Mouse (Mus musculus): ENCODE measurements around the gene Nkiras2. TPM values are rescaled to one million over a fixed set of nuclear protein-coding genes. Genes with fewer than 3 reads are reported as not detected.
"Not testable (repeated sequence)": the region's sequence is repeated elsewhere in the genome, so short reads cannot be mapped to it uniquely, and the experiment has no call there.

The Nkiras2 gene
- total RNA-seq, 1 experiment from 2014 or later: 6.9 TPM

DNA sequence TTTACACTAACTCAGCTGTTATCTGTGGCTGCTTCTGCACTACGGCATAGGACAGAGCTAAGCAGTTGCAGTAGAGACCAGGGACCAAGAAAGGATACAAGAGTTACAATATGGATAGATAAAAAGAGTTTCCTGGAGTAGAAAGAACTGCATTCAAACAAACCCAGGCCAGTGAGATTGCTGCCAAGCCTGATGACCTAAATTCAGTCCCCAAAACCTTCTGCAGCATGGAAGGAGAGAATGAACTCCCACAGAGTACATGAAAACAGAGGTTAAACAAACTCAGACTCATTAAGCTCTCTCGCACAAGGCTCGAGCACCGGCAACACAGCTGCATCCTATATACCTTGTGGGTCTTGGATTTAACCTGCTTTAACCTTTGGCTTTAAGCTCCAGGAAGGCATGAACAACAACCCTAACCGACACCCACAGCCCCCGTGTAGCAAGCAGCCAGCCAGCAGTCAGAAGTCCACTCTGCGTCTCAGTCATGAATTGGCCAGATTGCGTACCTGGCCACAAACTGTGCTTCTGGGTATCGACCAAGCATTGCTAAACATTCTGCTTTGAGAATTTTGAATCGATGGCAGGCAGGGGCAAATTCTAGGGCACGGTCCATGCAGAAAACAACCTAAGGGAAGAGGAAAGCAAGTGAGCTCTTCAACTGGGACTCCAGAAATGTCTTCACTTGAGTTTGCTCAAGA lies 26.5 kb upstream of the Nkiras2 start:
- no peak for ATAC-seq (replicated peaks in 1 of 2; ENCODE audit: insufficient read depth in 1 of 2, low FRiP score in 2 of 2, low TSS enrichment in 1 of 2, low read depth in 1 of 2, poor library complexity in 2 of 2, severe bottlenecking in 2 of 2)

DNA sequence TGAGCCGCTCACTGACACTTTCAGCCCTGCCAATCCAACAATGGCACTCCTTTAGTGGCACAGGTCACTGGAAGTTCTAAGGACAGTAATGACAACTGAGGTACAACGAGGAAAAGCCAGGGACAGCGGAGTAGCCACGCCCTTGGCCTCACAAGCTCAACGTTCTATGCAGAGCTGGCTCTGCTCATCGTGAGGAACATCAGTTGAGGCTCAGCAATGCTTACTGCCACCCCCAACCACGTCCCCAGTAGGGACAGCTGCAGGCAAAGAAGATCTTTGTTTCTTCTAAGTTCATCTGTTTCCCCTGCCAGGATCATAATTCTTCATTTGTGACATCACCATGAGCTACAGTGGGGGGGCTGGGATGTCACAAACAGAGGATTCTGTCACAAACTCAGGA lies 24.4 kb upstream of the Nkiras2 start:
- ATAC-seq (replicated peaks in 1 of 2; ENCODE audit: insufficient read depth in 1 of 2, low FRiP score in 2 of 2, low TSS enrichment in 1 of 2, low read depth in 1 of 2, poor library complexity in 2 of 2, severe bottlenecking in 2 of 2): no peak

DNA sequence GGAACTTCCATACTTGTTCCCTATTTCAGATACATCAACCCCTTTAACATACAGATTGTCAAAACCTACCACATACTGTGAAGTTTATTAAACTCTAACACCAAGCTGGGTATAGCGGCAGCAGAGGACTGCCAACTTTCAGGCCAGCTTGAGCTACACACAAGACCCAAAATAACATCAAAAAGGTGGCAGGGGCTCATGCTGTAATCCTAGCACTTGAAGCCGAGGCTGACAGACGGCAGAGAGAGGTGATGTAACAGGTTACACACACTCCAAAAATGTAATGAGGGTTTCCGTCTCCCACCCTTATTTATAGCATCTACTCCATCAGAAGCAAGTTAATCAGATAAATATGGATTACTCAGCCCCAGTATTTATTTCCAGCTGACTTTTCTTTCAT lies 23.5 kb upstream of the Nkiras2 start:
- no peak for ATAC-seq (replicated peaks in 1 of 2; ENCODE audit: insufficient read depth in 1 of 2, low FRiP score in 2 of 2, low TSS enrichment in 1 of 2, low read depth in 1 of 2, poor library complexity in 2 of 2, severe bottlenecking in 2 of 2)

DNA sequence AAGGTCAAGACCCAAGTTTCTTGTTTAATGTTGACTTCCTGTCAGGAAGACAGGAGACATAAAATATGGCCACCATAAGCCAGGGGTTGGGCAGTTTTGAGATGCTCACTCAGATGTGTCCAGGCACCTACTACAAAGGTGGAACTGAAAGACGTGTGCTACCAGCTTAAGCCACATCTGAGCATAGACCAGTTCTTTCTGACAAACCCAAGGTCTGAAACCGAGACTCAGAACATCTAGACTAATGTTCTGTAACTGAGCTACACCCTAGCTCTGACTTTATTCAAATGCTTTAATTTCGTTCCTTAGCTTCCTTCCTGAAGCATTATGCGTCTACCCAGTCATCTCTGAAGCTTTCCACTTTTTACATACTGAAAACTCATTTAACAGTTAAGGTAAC lies 21.0 kb upstream of the Nkiras2 start:
- no peak for ATAC-seq (replicated peaks in 1 of 2; ENCODE audit: insufficient read depth in 1 of 2, low FRiP score in 2 of 2, low TSS enrichment in 1 of 2, low read depth in 1 of 2, poor library complexity in 2 of 2, severe bottlenecking in 2 of 2)

DNA sequence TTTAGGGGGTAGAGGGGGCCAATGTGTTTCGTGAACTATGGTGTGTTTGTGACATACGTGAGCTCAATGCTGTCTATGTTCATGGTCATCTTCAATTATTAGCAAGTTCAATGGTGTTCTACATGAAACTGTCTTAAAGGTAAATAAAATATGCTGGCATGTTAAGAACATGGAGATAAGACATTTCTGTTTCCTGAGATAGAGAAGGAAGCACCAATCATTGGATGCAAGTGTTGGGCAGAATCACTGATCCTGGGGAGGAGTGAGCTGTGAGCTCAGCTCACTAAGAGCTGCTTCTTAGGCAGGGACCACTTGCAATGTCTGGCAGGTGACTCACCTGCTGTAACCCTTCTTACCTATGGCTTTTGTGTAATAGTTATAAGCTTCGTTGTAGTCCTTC lies 17.7 kb upstream of the Nkiras2 start:
- ATAC-seq (replicated peaks in 1 of 2; ENCODE audit: insufficient read depth in 1 of 2, low FRiP score in 2 of 2, low TSS enrichment in 1 of 2, low read depth in 1 of 2, poor library complexity in 2 of 2, severe bottlenecking in 2 of 2): no peak

DNA sequence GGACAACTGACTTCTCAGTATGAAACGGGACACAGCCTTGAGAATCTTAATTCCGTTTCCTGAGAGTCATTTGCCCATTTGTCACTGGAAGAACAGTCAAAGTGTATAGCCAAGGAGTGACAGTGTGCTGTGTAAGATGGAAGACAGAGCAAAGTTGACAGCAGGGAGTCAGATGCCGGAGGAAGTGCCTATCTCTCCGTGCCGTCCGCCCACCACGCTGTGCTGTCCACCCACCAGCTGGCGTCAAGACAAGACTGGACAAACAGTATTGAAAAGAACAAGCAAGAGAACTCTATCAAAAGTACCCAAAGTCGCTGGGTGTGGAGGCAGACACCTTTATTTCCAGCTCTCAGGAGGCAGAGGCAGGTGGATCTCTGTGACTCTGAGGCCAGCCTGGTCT lies 15.9 kb upstream of the Nkiras2 start:
- ATAC-seq (replicated peaks in 1 of 2; ENCODE audit: insufficient read depth in 1 of 2, low FRiP score in 2 of 2, low TSS enrichment in 1 of 2, low read depth in 1 of 2, poor library complexity in 2 of 2, severe bottlenecking in 2 of 2): no peak

DNA sequence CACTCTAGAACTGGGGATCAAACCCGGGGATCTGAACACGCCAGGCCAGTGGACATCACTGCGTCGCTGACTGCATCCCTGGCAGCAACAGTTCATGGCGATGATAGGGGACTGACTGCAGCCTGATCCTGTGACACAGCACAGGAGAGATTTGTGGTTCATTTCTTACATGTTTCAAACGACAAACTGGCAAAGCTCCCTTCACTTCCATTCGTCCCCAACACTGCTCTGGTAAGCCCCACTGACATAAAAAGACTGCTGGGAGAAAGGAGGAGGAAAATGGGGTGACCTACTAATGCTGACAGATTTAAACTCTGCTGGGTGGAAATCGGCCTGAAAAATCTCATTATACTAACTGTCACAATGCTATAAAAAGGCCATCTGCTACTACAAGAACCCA lies 15.2 kb upstream of the Nkiras2 start:
- no peak for ATAC-seq (replicated peaks in 1 of 2; ENCODE audit: insufficient read depth in 1 of 2, low FRiP score in 2 of 2, low TSS enrichment in 1 of 2, low read depth in 1 of 2, poor library complexity in 2 of 2, severe bottlenecking in 2 of 2)

GRCm38 (mm10) chr11:100604321-100605005 lies 14.6 kb upstream of the Nkiras2 start:
- no peak for ATAC-seq (replicated peaks in 1 of 2; ENCODE audit: insufficient read depth in 1 of 2, low FRiP score in 2 of 2, low TSS enrichment in 1 of 2, low read depth in 1 of 2, poor library complexity in 2 of 2, severe bottlenecking in 2 of 2)

GRCm38 (mm10) chr11:100605451-100605850 lies 13.6 kb upstream of the Nkiras2 start:
- ATAC-seq (replicated peaks in 1 of 2; ENCODE audit: insufficient read depth in 1 of 2, low FRiP score in 2 of 2, low TSS enrichment in 1 of 2, low read depth in 1 of 2, poor library complexity in 2 of 2, severe bottlenecking in 2 of 2): no peak

- ATAC-seq (replicated peaks in 1 of 2; ENCODE audit: insufficient read depth in 1 of 2, low FRiP score in 2 of 2, low TSS enrichment in 1 of 2, low read depth in 1 of 2, poor library complexity in 2 of 2, severe bottlenecking in 2 of 2): no peak
These were observed 11.9 kb upstream of the Nkiras2 start for GRCm38 (mm10) chr11:100607121-100607520.

GRCm38 (mm10) chr11:100608796-100609195 lies 10.2 kb upstream of the Nkiras2 start:
- peak in 1 of 2 experiments; percentile 62; a peak in 1 of 4 replicates for ATAC-seq (replicated peaks in 1 of 2; ENCODE audit: insufficient read depth in 1 of 2, low FRiP score in 2 of 2, low TSS enrichment in 1 of 2, low read depth in 1 of 2, poor library complexity in 2 of 2, severe bottlenecking in 2 of 2)

DNA sequence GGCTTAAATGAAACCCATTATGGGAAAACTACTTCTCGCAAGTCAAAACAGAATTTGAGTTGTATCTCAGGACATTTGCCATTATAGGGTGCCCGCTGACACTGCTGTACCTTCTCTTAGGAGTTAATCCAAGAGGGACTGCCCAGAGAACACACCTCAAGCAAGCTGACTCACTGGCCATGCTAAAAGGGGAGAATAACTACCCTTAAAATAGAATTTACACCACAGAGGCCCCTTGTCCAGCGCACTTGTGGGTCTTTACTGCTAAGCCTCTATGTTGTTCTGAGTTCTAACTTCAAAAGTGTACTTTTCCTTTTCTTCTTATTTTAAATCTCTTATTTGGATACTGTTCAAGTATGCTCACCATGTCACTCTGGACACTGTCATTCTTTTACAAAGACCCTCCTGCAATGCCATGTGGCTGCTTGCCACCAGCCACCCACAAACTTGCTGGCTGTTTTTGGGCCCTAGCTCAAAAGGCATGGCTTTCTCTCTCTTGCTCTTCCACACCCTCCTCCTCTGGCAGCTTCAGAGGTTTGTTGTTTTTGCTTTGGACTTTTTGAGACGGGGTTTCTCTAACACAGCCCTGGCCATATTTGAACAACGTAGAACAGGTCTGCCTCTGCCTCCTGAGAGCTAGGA lies 9.6 kb upstream of the Nkiras2 start:
- ATAC-seq (replicated peaks in 1 of 2; ENCODE audit: insufficient read depth in 1 of 2, low FRiP score in 2 of 2, low TSS enrichment in 1 of 2, low read depth in 1 of 2, poor library complexity in 2 of 2, severe bottlenecking in 2 of 2): no peak

DNA sequence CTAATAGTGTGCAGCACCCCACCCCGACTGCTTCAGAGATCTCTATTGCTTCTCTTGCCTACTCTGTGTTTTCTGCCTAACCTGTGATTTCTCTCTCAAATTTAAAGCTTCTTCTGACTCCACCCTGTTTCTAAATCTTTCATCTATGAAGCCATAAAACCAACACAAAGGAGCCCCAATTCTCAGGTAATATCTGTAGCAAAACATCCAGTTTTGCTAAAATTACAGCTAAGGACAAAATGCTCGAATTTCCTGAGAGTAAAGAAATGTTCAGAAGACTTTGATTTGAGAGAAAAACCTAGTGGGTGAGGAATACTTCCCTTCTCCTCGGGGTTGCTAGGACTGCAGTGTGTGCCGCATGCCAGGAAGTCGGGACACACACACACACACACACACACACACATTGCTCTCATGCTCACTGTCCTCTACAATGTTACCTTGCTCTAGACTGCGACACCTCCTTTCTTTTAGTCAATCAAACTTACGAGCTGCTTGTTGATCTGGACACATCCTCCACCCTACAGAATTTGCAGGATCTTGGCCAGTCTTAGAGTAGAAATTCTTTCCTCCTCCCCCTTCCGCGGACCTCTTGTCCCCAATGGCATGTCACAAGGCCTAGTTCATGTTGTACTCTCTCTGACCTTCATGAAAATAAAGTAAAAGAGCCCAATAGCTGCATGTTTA lies 8.9 kb upstream of the Nkiras2 start:
- no peak for ATAC-seq (replicated peaks in 1 of 2; ENCODE audit: insufficient read depth in 1 of 2, low FRiP score in 2 of 2, low TSS enrichment in 1 of 2, low read depth in 1 of 2, poor library complexity in 2 of 2, severe bottlenecking in 2 of 2)

DNA sequence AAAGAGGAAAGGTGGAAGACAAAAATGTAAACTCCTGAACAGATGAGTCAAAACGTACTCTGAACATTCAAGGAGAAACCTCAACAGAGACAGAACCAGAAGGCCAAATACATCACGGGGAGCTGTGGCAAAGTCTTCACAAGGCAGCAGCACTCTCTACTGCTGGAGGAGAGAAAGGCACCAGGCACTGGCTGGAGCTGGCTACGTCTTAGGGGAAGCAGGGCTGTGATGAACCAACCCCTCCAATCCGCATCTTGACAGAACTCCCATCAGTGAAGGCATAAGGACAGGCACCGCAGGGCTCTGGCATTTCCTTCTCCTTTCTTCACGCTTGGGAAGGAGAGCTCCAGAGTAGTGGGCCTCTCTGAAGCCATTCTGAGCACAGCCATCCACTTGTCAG lies 7.4 kb upstream of the Nkiras2 start:
- no peak for ATAC-seq (replicated peaks in 1 of 2; ENCODE audit: insufficient read depth in 1 of 2, low FRiP score in 2 of 2, low TSS enrichment in 1 of 2, low read depth in 1 of 2, poor library complexity in 2 of 2, severe bottlenecking in 2 of 2)

- no peak for ATAC-seq (replicated peaks in 1 of 2; ENCODE audit: insufficient read depth in 1 of 2, low FRiP score in 2 of 2, low TSS enrichment in 1 of 2, low read depth in 1 of 2, poor library complexity in 2 of 2, severe bottlenecking in 2 of 2)
These were observed 5.8 kb upstream of the Nkiras2 start for GRCm38 (mm10) chr11:100613241-100613640.

DNA sequence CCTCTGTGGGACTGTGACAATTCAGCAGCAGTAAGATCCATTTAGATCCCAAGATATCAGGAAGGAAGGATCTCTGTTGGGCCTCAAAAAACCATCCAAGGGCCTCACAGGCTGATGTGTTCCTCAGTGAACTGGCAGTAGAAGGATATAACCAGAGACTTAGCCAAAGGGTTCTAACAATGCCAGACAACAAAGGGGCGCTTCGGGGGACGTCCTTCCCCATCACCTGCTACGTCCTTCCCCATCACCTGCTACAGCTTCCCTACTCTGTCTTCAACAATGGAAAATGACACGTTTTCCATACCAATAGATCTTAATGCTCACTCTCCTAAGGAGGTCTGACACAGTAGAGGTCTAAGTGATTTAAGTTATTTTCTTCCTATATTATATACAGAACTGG lies 2.7 kb upstream of the Nkiras2 start:
- no peak for ATAC-seq (replicated peaks in 1 of 2; ENCODE audit: insufficient read depth in 1 of 2, low FRiP score in 2 of 2, low TSS enrichment in 1 of 2, low read depth in 1 of 2, poor library complexity in 2 of 2, severe bottlenecking in 2 of 2)

- not testable (repeated sequence) for ATAC-seq (replicated peaks in 1 of 2; ENCODE audit: insufficient read depth in 1 of 2, low FRiP score in 2 of 2, low TSS enrichment in 1 of 2, low read depth in 1 of 2, poor library complexity in 2 of 2, severe bottlenecking in 2 of 2)
These were observed 2.2 kb upstream of the Nkiras2 start for GRCm38 (mm10) chr11:100616836-100617235.

DNA sequence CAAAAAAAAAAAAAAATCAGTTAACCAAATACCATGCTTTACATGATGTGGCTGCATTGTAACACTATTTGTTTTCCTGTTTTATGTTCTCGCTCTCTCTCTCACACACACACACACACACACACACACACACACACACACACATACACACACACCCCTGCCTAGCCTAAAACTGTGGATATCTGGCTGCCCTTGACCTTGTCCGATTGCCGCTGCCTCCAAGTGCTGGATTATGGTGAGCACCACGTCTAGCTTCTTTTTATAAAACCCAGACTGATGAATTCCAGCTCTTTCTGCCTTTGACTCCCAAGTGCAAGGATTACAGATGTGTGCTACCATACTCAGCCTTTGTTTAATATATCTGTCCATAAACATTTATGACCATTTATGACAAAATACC lies 1.6 kb upstream of the Nkiras2 start:
- no peak for ATAC-seq (replicated peaks in 1 of 2; ENCODE audit: insufficient read depth in 1 of 2, low FRiP score in 2 of 2, low TSS enrichment in 1 of 2, low read depth in 1 of 2, poor library complexity in 2 of 2, severe bottlenecking in 2 of 2)

All from hematopoietic stem cell, adult 5-6 weeks (primary cell).